Mouse (Mus musculus) embryonic fibroblast, embryonic 13.5 days (primary cell): Measurements from ENCODE around the gene Map3k7cl.

Experiments used
- CTCF ChIP-seq: IDR thresholded peaks from 2 replicates; pipeline ENCODE4 v1.5.1; 2011; ENCODE audit warnings: mild to moderate bottlenecking, control low read depth, low read length, moderate library complexity, borderline replicate concordance; ENCODE audit not compliant: insufficient read depth
- POLR2A ChIP-seq: IDR thresholded peaks from 2 replicates; pipeline ENCODE4 v1.6.1; 2011; ENCODE audit warnings: low read depth, mild to moderate bottlenecking, control low read depth, low read length, moderate library complexity

GRCm38 (mm10) chr16:87624937-87625336 lies 71.8 kb downstream of the Map3k7cl start:
- TF ChIP-seq CTCF (no peak), POLR2A (no peak)
